11 mouse cellular contexts compared by ENCODE assay signal in genomic region chr10:81418216-81419070, GRCm38 (mm10). TPM values are rescaled to one million over a fixed set of nuclear protein-coding genes. Genes with fewer than 3 reads are reported as not detected.
DNase-seq lines count a peak whose midpoint lies in the region; ATAC-seq and TF ChIP-seq lines count a peak whose summit lies in the region.
"Had no signal": no experiment of that assay in that cellular context is flagged by ENCODE, and none has a peak within 500 bp of the region (broad histone marks: within the 10 kb centered on the region; RNA-seq: fewer than 3 reads in every experiment).

No protein-coding gene starts in this region.

- no peak overlapping the region for H3K4me2 ChIP-seq in heart, postnatal 0 days (ENCODE audit: low read depth, low read length)
- H3K4me2 ChIP-seq in stomach, postnatal 0 days (replicated peaks; ENCODE audit: low read depth): no peak overlapping the region
- H3K4me2 ChIP-seq: liver, embryonic 13.5 days had no signal

- TF ChIP-seq CTCF in heart, adult 2 months (IDR thresholded peaks at IDR 0.05): no peak
- TF ChIP-seq CTCF in heart, postnatal 0 days (IDR thresholded peaks at IDR 0.05; ENCODE audit: low read depth): no peak
- no peak for TF ChIP-seq CTCF in stomach, postnatal 0 days (IDR thresholded peaks at IDR 0.05; ENCODE audit: low read depth)

- H3K27me3 ChIP-seq in heart, adult 2 months (ENCODE audit: control insufficient read depth, insufficient read depth, low read length): no peaks in the 10 kb centered on the region
- no peaks in the 10 kb centered on the region for H3K27me3 ChIP-seq in heart, postnatal 0 days (ENCODE audit: control insufficient read depth, insufficient read depth, low read length)
- no peaks in the 10 kb centered on the region for H3K27me3 ChIP-seq in stomach, postnatal 0 days (ENCODE audit: control insufficient read depth, insufficient read depth, low read length)
- H3K27me3 ChIP-seq: Patski had no signal

- peaks cover 11% of the 10 kb centered on the region for H3K36me3 ChIP-seq in heart, adult 2 months (ENCODE audit: control insufficient read depth, insufficient read depth, low read length)
- H3K36me3 ChIP-seq in heart, postnatal 0 days (replicated peaks; ENCODE audit: control insufficient read depth, insufficient read depth, low read length): peaks cover 17% of the 10 kb centered on the region
- 0 out of 2 replicates have a peak, but pooled peaks cover 3% of the 10 kb centered on the region for H3K36me3 ChIP-seq in stomach, postnatal 0 days (ENCODE audit: control insufficient read depth, insufficient read depth, low read length)
- H3K36me3 ChIP-seq: liver, embryonic 13.5 days had no signal

- no peak for TF ChIP-seq POLR2A in heart, adult 2 months (IDR thresholded peaks at IDR 0.05; ENCODE audit: insufficient read depth, low read depth, low read length)

- H3K4me3 ChIP-seq in heart, adult 2 months: no peak overlapping the region
- no peak overlapping the region for H3K4me3 ChIP-seq in heart, postnatal 0 days (ENCODE audit: low read depth, low read length)
- H3K4me3 ChIP-seq in stomach, postnatal 0 days (ENCODE audit: low read depth, low read length): no peak overlapping the region
- H3K4me3 ChIP-seq: erythroblast, embryonic 14.5 days; liver, embryonic 13.5 days had no signal

- H3K27ac ChIP-seq in heart, adult 2 months: peak overlapping the region; percentile 91
- no peak overlapping the region for H3K27ac ChIP-seq in heart, postnatal 0 days (ENCODE audit: low read depth)
- no peak overlapping the region for H3K27ac ChIP-seq in stomach, postnatal 0 days (replicated peaks)
- H3K27ac ChIP-seq: liver, embryonic 13.5 days had no signal

- peaks cover 12% of the 10 kb centered on the region for H3K79me2 ChIP-seq in heart, adult 2 months (replicated peaks; ENCODE audit: control insufficient read depth, insufficient read depth, low read length)

- H3K4me1 ChIP-seq in heart, adult 2 months (ENCODE audit: control insufficient read depth, insufficient read depth, low read length): peaks cover 57% of the 10 kb centered on the region
- H3K4me1 ChIP-seq in heart, postnatal 0 days (ENCODE audit: control insufficient read depth, insufficient read depth): peaks cover 65% of the 10 kb centered on the region
- peaks cover 17% of the 10 kb centered on the region for H3K4me1 ChIP-seq in stomach, postnatal 0 days (replicated peaks; ENCODE audit: control insufficient read depth, insufficient read depth)

- 53% methylated on average over 11 of the region's 11 CpGs for WGBS in heart, adult 2 months
- 51% methylated on average over 11 of the region's 11 CpGs for WGBS in heart, postnatal 0 days
- 67% methylated on average over 11 of the region's 11 CpGs for WGBS in stomach, postnatal 0 days

- peak; percentile 5 to 22 for DNase-seq in heart, adult 2 months
- no peak for DNase-seq in heart, adult 8-10 months (ENCODE audit: low spot score)
- DNase-seq in thymus, postnatal 4 days: peak; percentile 6
- no peak for DNase-seq in thymus, postnatal 25 days
- DNase-seq in heart, postnatal 0 days (ENCODE audit: low spot score): no peak
- DNase-seq in stomach, postnatal 0 days (ENCODE audit: low spot score): no peak
- DNase-seq in spleen, adult 12 weeks (ENCODE audit: low spot score): no peak
- no peak for DNase-seq in retina, embryonic 14.5 days (ENCODE audit: low spot score)
- DNase-seq: liver, embryonic 13.5 days had no signal

- no peak for TF ChIP-seq EP300 in heart, adult 2 months (IDR thresholded peaks at IDR 0.05; ENCODE audit: insufficient read depth, low read depth, low read length)
- TF ChIP-seq EP300 in heart, postnatal 0 days (IDR thresholded peaks at IDR 0.05; ENCODE audit: low read depth): no peak
- no peak for TF ChIP-seq EP300 in stomach, postnatal 0 days (optimal IDR thresholded peaks at IDR 0.05)

- H3K9ac ChIP-seq in heart, adult 2 months (ENCODE audit: low read depth, low read length): peak overlapping the region; percentile 5
- 0 out of 2 replicates have a peak overlapping the region, but pooled peaks have one; percentile 11 for H3K9ac ChIP-seq in heart, postnatal 0 days (replicated peaks; ENCODE audit: low read depth, low read length)
- H3K9ac ChIP-seq in stomach, postnatal 0 days (ENCODE audit: low read length): 0 out of 2 replicates have a peak overlapping the region, but pooled peaks have one; percentile 8
- H3K9ac ChIP-seq: liver, embryonic 13.5 days had no signal

- intact Hi-C loops in heart, adult 2 months (cut with DNase I): no loop called here

- no peak for ATAC-seq in heart, postnatal 0 days (ENCODE audit: insufficient read depth, low read depth)
- ATAC-seq in stomach, postnatal 0 days (ENCODE audit: low FRiP score, low TSS enrichment): no peak
- ATAC-seq: Patski had no signal

- no peaks in the 10 kb centered on the region for H3K9me3 ChIP-seq in heart, postnatal 0 days (replicated peaks; ENCODE audit: control insufficient read depth, low read length)
- no peaks in the 10 kb centered on the region for H3K9me3 ChIP-seq in stomach, postnatal 0 days (ENCODE audit: control insufficient read depth, low read length)
- H3K9me3 ChIP-seq: liver, embryonic 13.5 days had no signal

RNA-seq across cellular contexts. Expression of gene Smim24, which starts 25.6 kb away (rescaled TPM):
- total RNA-seq in heart, adult 2 months (2021): 1 to 10 TPM; 2.0 to 2.3 TPM
- 8.3 and 8.6 TPM in 2 replicates for polyA plus RNA-seq in heart, adult 2 months (2012; rRNA removed)
- 1 to 10 TPM; 1.4 to 2.4 (median 1.9) TPM for total RNA-seq in heart, adult 8-10 months (2022)
- 6.6 and 7.8 TPM in 2 replicates for total RNA-seq in heart, postnatal 0 days (2014; rRNA removed; ENCODE audit: low replicate concordance)
- polyA plus RNA-seq in heart, postnatal 0 days (2015; fragmentation: Nextera tagmentation; extraction: Ambion mirVana): 3.3 and 3.8 TPM in 2 replicates
- 205 and 239 TPM in 2 replicates for polyA plus RNA-seq in stomach, postnatal 0 days (2015; fragmentation: Nextera tagmentation; extraction: Ambion mirVana)
- polyA plus RNA-seq: erythroblast, embryonic 14.5 days had no signal

RNA-seq across cellular contexts. Expression of gene Gm48552, which starts 29.6 kb away (rescaled TPM):
- total RNA-seq in heart, adult 2 months (2021): 1 to 10 TPM in 1 of 2 experiments, not detected in 1; 1.2 TPM
- 0.88 and 1.2 TPM in 2 replicates for polyA plus RNA-seq in heart, adult 2 months (2012; rRNA removed)
- total RNA-seq in heart, adult 8-10 months (2022): under 1 TPM in 2 of 4 experiments, not detected in 2; 0.50 to 0.72 TPM
- not detected in 2 replicates for total RNA-seq in heart, postnatal 0 days (2014; rRNA removed; ENCODE audit: low replicate concordance)
- polyA plus RNA-seq in heart, postnatal 0 days (2015; fragmentation: Nextera tagmentation; extraction: Ambion mirVana): 0.45 and 0.70 TPM in 2 replicates
- 0.29 and 0.36 TPM in 2 replicates for polyA plus RNA-seq in stomach, postnatal 0 days (2015; fragmentation: Nextera tagmentation; extraction: Ambion mirVana)

RNA-seq across cellular contexts. Expression of gene Gm48551, which starts 34.2 kb away (rescaled TPM):
- 1 to 10 TPM in 1 of 2 experiments, under 1 TPM in 1; 0.73 to 1.9 TPM for total RNA-seq in heart, adult 2 months (2021)
- polyA plus RNA-seq in heart, adult 2 months (2012; rRNA removed): 2.1 and 3.5 TPM in 2 replicates
- 1 to 10 TPM in 2 of 4 experiments, under 1 TPM in 2; 0.73 to 1.3 (median 1.0) TPM for total RNA-seq in heart, adult 8-10 months (2022)
- total RNA-seq in heart, postnatal 0 days (2014; rRNA removed; ENCODE audit: low replicate concordance): 0.11 TPM in 1 of 2 replicates, not detected in the other
- 0.43 and 1.1 TPM in 2 replicates for polyA plus RNA-seq in heart, postnatal 0 days (2015; fragmentation: Nextera tagmentation; extraction: Ambion mirVana)
- polyA plus RNA-seq in stomach, postnatal 0 days (2015; fragmentation: Nextera tagmentation; extraction: Ambion mirVana): 1.1 and 1.4 TPM in 2 replicates

RNA-seq across cellular contexts. Expression of gene Dohh, which starts 34.2 kb away (rescaled TPM):
- 10 to 100 TPM; 46.6 to 53.8 TPM for total RNA-seq in heart, adult 2 months (2021)
- 48.5 and 56.9 TPM in 2 replicates for polyA plus RNA-seq in heart, adult 2 months (2012; rRNA removed)
- 10 to 100 TPM; 49.1 to 55.0 (median 53.8) TPM for total RNA-seq in heart, adult 8-10 months (2022)
- 123 and 139 TPM in 2 replicates for total RNA-seq in heart, postnatal 0 days (2014; rRNA removed; ENCODE audit: low replicate concordance)
- 75.2 and 77.6 TPM in 2 replicates for polyA plus RNA-seq in heart, postnatal 0 days (2015; fragmentation: Nextera tagmentation; extraction: Ambion mirVana)
- polyA plus RNA-seq in stomach, postnatal 0 days (2015; fragmentation: Nextera tagmentation; extraction: Ambion mirVana): 59.4 and 63.0 TPM in 2 replicates

RNA-seq across cellular contexts. Expression of gene Nfic, which starts 37.0 kb away (rescaled TPM):
- total RNA-seq in heart, adult 2 months (2021): 100 to 1,000 TPM in 1 of 2 experiments, 10 to 100 TPM in 1; 94.2 to 104 TPM
- polyA plus RNA-seq in heart, adult 2 months (2012; rRNA removed): 59.9 and 80.1 TPM in 2 replicates
- 100 to 1,000 TPM; 100 to 132 (median 108) TPM for total RNA-seq in heart, adult 8-10 months (2022)
- 24.6 and 47.6 TPM in 2 replicates for total RNA-seq in heart, postnatal 0 days (2014; rRNA removed; ENCODE audit: low replicate concordance)
- polyA plus RNA-seq in heart, postnatal 0 days (2015; fragmentation: Nextera tagmentation; extraction: Ambion mirVana): 73.7 and 77.9 TPM in 2 replicates
- polyA plus RNA-seq in stomach, postnatal 0 days (2015; fragmentation: Nextera tagmentation; extraction: Ambion mirVana): 40.4 and 42.4 TPM in 2 replicates

Comparison
In these comparisons a context has a peak if more than half of its experiments do, and no peak if none do; other contexts are left out.
1. DNase-seq: peak in heart, adult 2 months (2 of 2) and thymus, postnatal 4 days (single experiment); none in heart, adult 8-10 months (single experiment), thymus, postnatal 25 days (single experiment), heart, postnatal 0 days (single experiment), stomach, postnatal 0 days (single experiment), spleen, adult 12 weeks (single experiment) and retina, embryonic 14.5 days (single experiment).
2. Peak in every context shown above with its lines, with median percentiles within 50 percentile points of each other: H3K9ac ChIP-seq.